Mouse (Mus musculus) frontal cortex, adult (tissue): ENCODE measurements around the gene Pkd2.
A peak's percentile ranks its signal among the peaks of the same experiment; 100 is the strongest.
"Not testable (repeated sequence)": the region's sequence is repeated elsewhere in the genome, so short reads cannot be mapped to it uniquely, and the experiment has no call there.

Experiments used
- ATAC-seq: cut with Nextera tagmentation; 2 replicates; pipeline ENCODE4 v1.9.2; 2017; ENCODE audit warnings: mild to moderate bottlenecking, moderate library complexity, mixed read lengths; ENCODE audit not compliant: low TSS enrichment

The Pkd2 gene

DNA sequence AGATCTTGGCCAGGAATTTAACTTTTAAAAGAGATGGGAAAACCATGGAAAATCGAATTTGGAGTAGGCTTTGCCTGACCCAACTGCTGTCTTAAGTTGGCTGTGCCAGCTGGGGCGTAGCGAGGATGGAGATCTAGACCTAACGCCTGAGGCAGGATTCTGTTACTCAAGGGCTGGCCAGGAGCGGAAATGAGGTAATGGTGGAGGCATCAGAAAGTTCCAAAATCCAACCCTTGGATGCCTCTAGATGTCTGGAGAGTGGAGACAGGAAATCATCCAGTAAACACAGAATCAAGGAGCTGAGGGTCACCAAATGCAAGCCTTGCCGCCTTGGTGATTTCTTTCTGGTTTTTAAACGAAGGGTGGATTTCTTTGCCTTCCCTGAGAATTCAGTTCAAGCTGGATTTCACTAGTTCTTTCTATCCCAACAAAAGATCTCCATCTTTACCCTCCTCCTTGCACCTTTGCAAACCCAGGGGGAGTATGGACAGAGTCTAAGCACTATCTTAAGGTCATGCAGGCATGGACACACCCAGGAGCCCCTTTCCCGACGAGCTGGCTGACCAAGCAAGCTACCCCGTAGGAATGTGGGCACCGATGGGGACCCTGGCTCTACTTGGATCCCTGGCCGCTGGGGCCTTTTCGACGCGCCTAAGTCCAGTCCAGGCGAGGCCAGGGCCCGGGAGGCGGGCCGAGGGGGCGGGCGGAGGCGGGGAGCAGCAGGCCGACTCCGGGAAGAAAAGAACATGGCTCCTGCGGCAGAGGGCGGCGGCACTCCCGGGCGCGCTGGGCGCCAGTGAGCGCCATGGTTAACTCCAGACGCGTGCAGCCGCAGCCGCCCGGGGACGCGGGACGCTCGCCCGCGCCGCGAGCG is at the start of gene Pkd2:
Gene Pkd2 (plus strand): TSS at position 619 of the 874 bp plus-strand sequence.
- peak; percentile 76 for ATAC-seq

DNA sequence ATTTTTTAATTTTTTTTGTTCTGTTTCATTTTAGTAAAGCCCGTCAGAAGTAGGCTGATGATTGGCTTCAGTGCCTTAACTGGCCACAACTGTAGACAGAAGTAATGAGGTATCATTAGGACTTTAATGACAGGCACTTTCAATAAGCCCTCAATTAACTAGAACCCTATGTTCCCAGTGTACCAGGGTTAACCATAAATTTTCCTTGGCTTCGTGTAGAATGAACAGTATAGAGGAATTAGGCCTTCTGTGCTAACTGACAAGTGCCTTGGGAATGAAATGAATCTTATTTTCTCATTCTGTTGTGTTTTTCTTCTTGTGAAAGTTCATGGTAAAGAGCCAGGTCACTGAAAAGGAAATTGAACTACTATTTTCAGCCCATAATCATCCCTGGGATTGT is 43.3 kb upstream of the Pkd2 start:
- ATAC-seq, result no peak

DNA sequence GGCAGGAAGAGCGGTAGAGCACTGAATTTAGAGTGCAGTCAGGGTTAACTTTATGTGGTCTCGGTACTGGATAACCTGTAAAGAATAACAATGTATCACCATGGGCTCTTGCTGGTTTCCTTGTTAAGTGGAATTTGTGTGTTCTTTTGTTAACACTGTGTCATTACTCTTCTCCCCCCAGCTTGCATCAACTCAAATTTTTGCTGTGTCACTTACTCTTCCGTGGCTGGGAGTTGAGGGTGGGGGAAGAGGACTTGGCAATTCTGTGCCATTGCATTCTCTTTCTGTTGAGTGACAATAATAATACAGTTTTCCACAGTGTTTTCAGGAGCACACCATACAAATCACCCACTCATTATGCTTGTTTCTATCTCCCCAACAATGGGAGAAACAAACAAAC is 42.2 kb upstream of the Pkd2 start:
- no peak for ATAC-seq

DNA sequence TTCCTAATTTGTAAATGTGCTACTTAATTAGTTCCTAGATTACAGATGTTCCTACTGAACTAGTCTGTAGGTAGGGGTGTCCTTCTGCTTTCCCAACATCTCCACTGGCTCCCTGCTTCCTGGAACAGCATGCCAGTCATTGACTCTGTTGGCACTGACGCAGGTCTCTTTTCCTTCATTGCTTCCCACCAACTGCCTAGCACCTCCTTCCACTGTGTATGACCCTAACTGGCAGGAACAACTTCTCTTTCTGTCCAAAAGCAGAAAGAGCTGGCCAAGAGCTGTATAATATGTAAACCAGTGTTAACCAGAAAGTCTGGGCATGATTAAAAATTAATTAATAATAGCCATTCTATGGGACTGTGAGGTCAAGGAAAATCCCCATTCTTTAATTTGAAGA is 41.5 kb upstream of the Pkd2 start:
- ATAC-seq, result no peak

DNA sequence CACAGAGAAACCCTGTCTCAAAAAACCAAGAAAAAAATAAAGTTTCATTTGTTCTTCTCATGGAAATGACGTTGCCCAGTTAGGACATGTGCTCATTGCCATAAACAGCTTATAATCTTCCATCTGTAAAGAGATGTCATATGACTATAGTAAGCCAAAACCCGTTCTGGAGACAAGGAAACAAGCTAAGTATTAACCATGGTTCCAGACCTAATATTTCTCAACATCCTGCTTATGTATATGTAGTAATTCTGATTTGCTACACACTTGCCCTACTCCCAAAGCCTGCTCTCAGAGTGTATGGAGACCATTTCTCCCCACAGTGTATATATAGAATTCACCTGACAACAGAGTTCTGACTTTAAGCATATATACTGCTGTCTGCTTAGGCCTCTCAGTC is 37.2 kb upstream of the Pkd2 start:
- ATAC-seq, result no peak

DNA sequence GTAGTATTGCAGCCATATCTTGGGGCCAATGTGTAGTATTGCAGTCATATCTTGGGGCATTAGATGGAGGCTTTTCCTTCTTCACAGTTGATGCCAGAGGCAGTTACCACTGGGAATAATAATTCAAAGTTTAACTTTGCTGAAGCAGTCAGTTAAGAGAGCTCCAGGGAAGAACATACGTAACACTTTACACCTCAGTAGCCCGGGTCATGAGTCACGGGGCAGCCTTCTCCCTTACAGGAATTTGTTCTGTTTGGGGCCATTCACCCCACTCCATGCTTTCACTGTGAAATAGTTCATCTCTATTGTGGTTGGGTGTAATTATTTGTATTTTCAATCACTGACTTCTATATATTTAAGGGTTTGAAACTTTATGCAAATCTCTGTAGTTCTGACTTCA is 35.4 kb upstream of the Pkd2 start:
- no peak for ATAC-seq

DNA sequence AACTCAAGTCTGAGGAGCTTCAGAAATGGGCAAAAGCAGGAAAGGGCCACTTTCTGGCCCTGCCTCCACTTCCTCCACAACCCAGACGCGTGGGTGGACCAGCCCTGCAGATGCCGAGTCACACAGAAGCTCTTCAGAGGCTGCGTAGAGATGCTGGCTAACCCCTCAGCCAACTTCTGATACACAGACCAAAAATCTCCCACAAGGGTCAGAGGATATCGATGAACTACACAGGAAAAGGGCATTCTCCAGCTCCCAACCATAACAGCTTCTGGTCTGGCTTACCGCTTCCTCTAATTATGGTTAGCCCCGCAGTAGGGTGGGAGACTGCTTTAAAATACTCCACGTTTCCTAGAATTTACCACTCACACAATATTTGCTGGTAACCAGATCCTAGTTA is 33.3 kb upstream of the Pkd2 start:
- ATAC-seq, result no peak

DNA sequence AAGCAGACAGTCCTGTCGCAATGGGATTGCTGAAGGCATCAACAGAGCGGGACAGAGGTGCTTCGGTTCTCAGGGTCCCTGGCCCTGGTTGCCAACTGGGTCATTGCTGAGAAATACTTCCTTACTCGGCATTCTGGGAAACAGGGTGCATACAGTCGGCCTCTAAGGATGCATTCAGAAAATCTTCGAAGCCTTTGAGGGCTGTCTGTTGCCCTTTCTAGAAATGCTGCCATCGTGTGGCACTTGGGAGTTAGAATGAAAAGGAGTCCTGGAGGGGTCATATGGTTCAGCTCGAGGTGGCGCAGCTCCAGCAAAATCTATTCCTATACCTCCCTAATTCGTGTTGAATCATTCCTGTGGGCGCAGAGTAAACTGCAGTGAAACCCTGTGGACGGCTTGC is 26.4 kb upstream of the Pkd2 start:
- ATAC-seq, result peak; percentile 59

DNA sequence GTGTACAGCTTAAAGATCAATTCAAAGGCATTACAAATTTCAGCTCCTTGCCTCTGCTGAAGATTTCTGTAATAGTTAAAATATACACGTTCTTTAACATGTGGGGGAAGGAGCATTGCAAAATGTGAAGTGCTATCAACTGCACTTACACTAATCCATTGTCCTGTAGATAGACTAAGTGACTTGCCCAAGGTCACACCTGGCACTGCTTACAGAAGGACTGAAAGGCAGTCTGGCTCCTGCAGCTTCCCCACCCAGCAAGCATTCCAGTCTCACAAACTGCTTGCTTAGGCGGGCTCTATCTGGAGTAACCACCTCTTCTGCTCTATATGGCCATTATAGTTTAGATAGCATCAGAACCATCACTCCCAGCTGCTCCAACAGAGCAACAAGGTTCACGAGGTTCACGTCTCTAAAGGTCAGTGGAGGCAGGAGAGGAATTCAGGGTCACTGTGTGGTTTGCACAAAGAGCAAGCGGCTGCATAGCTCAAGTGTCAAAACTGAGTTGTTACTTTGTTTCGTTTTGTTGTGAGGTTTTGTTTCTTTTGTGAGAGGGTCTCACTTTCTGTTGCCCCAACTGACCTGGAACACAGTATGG is 25.2 kb upstream of the Pkd2 start:
- ATAC-seq, result no peak

DNA sequence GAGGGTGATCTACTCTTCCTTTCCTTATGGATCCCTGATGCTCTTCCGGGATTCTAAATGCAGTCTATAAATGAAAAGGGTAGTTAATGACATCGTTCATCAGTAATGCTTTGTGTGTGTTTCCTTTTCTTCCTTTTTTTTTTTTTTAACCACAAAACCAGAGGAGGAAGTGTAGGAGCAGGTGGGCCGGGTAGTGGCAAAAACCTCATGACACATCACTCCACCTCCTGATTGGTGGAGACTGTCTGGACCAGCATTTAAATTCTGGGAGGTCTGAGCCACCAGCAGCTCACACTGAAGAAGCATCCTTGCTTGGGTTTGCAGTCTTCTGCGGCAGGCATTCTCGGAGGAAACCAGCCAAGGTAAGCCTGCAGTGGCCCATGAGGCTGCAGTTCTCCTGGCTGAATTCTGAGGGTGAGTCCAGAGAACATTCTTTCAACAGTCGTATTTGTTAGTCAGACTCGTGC is 24.4 kb upstream of the Pkd2 start, which contains the start of gene Spp1:
Gene Spp1 (plus strand): TSS at position 284 of the 467 bp plus-strand sequence.
- ATAC-seq, result no peak

DNA sequence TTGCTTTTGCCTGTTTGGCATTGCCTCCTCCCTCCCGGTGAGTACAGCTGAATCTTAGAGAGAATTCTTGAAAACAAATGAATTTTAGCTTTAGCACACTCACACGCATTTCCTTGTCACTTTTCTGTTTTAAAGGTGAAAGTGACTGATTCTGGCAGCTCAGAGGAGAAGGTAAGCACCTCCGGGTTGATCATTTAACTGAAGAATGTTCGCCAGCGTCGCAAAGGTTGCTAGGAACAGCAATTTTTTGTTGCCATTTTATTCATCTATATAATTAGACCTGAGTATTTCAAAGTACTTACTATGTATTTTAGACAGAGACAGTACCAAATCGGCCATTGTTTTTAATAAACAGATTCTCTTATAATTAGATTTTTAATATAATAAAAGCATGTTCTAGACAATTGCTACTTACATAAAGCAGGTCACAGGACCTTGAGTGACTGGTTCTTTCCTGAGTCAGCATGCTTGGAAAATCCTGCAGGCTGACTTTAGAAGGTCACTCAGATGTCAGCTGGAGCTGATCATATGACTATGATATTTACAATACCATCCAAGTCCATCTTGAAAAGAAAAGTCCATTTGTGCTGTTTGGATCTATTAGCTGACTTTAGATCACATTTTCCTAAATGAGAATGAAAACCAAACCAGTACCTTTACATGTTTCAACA is 22.7 kb upstream of the Pkd2 start:
- no peak for ATAC-seq

DNA sequence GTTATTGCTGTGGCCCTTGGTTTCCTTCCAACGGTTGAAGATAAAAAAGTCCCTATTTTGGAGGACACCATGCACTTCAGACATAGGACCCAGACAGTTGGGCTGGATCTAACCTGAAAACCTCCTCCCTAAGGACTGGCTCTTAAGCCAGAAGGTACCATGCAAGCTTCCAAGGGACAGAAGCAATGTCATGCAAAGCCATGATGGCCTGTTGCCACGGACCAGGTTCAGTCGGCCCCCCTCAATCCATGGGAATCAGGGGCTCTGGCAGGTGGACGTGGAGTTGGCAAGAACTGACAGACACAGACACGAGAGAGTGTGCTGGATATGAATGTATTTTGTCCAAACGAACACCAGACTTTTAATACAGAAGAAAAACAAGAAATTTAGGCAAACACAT is 16.9 kb upstream of the Pkd2 start:
- no peak for ATAC-seq

DNA sequence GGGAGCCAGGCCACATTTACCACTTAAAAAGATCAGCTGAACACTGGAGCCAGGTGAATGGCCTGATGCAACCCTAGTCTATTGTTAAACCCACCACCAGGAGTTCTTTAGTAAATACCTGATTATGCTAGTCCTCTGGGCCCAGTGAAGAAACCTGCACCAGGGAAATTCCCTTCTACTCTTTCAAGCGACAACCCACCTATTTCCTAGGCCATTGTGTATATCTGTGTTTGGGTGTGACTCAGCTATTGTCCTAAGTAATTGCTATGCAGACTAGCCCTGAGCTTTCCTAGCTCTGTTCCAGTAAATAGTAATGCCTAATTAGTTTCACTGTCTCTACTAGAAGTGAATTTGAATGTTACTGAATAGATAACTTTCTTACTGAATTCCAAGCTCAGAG is 16.4 kb upstream of the Pkd2 start:
- ATAC-seq, result no peak

DNA sequence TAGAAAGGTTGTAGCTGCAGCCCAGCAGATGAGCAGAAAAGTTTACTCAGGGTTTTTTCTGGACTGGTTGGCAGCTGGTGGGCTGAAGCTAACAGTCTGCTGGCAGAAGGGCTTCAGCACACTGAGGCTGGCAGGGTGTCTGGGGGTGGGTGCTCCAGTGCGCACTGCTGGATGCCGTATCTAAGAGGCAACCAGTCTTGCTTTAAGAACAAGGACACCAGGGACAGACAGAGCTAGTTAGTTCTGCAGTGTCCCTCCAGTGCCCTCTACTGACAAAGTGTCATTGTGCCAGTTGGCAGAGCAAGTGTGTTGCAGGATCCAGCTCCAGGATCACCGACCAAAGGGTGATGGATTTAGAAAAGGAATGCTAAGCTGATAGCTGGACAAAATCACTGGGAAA is 13.1 kb upstream of the Pkd2 start:
- ATAC-seq, result peak; percentile 97

DNA sequence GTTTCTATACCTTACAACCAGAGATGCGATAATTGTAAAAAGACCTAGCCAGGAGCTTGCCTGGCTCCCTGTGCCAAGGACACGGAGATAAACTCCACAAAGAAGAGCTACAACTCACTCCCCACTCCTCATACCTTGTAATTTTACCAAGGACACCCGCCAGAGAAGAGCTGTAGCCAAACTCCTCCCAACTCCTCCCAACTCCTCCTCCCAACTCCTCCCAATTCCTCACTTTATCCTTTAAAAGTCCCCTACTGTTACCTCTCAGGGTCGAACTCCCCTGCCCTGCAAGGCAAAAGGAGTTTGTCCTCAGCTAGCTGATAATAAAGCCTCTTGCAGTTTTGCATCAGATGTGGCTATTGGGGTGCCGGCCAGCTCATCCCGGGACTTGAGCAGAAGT is 10.9 kb upstream of the Pkd2 start:
- not testable (repeated sequence) for ATAC-seq

DNA sequence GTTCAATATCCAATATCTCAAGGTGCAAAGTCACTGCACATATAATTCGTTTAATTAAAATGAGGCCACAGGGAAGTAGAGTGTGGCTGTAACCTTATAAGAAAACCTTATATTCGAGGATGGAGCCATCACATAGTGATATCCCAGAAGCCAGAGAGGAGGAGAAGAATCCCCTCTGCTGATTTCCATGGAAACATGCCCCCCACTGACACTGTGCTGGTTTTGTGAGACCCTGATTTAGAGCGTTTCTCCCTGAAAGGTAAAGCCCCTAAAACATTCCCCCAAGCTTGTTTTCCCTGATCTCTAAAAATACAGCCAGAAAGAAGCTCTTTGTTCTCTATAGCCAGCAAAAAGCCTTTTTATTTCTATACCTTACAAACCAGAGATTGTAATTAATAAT is 9.8 kb upstream of the Pkd2 start:
- ATAC-seq, result no peak

DNA sequence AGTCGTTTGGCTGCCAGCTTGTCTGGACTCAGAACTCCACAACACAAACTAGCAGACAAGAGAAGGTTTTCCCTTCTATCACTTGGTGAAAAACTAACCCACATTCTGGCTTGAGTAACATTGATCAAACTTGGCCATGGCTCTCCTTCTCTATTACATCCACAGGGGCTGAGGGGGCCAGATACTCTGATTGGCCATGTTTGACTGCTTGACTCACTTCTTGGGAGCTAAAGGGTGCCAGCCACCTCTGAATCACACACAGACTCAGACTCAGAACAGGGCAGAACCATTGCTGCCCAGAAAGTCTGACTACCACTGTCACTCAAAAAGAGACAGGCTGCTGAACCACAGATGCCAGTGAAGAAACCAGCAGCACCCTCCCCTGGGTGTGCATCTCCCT is 6.2 kb upstream of the Pkd2 start:
- ATAC-seq, result no peak

DNA sequence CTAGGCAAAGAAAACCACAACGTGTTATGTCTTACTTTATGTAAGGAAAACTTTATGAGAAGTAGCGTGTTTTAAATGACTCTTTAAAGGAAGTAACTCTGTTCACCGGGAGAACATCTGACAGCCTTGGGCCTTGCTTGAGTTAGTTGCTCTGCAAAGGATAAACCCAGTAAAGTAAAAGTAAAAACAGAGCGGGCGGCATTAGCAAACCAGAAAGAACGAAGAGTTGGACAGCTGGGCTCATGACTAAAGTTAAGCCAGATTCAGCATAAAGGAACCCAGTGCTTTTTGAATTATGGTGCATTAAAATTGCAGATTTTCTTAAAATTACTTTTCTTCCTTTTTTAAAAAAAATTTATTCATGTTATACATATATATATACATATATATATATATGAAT is 4.7 kb upstream of the Pkd2 start:
- ATAC-seq, result no peak

DNA sequence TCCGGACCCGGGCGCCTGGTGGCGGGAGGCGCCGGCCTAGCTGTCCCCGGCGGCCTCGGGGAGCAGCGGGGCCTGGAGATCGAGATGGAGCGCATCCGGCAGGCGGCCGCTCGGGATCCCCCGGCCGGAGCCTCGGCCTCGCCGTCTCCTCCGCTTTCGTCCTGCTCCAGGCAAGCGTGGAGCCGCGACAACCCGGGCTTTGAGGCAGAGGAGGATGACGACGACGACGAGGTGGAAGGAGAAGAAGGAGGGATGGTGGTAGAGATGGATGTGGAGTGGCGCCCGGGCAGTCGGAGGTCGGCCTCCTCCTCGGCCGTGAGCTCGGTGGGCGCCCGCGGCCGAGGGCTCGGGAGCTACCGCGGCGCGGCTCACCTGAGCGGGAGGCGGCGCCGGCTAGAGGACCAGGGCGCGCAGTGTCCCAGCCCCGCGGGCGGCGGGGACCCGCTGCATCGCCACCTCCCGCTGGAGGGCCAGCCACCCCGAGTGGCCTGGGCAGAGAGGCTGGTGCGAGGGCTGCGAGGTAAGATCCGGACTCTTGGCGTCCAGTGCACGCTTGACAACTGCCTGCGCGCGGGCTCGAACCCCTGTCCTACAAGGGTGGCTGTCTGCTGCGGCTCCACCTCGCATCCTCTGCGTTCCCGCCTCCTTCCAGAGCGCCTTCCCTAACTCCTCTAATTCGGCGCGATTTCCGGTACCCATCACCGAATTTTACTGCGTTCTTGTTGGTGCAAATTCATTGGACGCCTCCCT is 631 bp downstream of the Pkd2 start:
- peak; percentile 73 for ATAC-seq

DNA sequence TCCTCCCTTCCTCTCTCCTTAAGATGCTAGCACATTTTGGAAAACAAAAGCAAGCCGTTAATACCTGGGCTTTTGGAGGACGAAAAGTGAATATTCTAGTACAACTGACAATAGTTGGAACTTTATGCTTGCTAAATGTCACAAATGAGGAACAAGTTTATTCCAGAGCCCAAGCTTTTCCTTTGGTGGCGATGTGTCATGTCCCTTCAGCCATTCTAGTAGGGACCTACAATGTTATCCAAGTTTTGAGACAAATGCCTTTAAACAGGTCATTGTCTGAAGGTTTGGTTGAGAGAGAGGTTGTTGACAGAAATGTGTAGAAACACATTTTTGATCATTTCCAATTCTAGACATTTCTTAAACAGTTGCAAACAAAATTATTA is 1.2 kb downstream of the Pkd2 start:
- no peak for ATAC-seq

DNA sequence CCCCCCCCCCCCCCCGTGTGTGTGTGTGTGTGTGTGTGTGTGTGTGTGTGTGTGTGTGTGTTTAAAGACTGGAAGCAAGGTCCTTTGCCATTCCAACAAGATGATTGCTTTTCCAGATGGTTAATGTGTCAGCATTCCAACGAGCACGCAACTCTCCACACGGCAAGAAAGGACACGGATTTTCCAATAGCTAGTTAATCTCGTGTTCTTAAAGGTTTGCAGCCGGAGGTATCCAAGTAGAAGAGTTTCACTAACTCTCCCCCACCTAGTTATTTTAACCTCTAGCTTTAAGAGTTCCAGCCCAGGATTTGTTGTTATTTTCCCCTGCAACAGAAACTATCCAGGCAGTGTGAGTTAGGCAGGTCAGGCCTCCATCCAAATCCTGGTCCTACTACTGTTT is 1.6 kb downstream of the Pkd2 start:
- no peak for ATAC-seq

DNA sequence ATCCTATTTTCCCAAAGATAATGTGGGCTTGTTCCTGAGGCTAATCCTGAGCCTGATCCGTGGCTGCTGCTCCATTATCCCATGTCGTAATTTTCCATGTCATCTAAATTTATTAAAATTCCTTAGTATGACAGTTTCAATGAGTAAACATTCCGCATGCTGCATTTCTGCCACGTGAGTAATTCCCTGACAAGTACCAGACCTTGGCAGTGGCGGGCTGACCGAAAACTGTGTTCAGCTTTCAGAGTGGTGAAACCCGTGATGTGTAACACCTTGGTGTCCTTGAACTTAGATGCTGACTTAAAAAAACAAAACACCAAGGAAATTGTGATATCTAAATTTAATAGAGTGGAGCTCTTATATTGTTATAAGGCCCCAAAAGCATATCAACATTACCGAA is 6.0 kb downstream of the Pkd2 start:
- no peak for ATAC-seq
